Mouse (Mus musculus): ENCODE results near the gene Cherp.

GRCm38 (mm10) chr8:72415252-72415651, 59.8 kb downstream of the Cherp start:
- TF ChIP-seq CTCF (IDR thresholded peaks at IDR 0.05; ENCODE audit: insufficient read depth, low read length) (no peak), POLR2A (IDR thresholded peaks at IDR 0.05; ENCODE audit: borderline replicate concordance, extremely low read depth, low read depth, low read length) (no peak)
